Mouse (Mus musculus): Measurements from ENCODE around the gene Eif2b1. TPM values are rescaled to one million over a fixed set of nuclear protein-coding genes. Genes with fewer than 3 reads are reported as not detected.
"Not testable (repeated sequence)": the region's sequence is repeated elsewhere in the genome, so short reads cannot be mapped to it uniquely, and the experiment has no call there.

The Eif2b1 gene
- polyA plus RNA-seq, 1 experiment: 28.3 TPM

DNA sequence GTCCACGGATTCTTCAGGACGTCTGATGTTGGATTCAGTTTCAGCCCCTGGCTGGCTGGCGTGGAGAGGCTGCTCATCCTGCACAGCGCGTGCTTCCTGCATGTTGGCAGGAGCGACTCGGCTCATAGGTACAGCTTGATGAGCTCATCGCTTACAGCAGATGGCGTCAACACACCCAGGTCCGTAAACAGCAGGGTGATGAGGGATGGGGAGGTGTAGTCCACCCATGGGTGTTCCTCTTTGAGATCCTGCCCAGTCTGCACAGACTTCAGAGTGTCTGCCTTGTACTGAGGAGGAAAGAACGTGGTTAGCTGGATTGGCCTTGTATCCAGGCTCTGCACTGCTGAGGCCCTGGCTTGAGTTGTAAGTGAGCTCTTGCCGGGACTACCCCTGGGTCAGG is 7.9 kb downstream of the Eif2b1 start:
- H3K4me1 ChIP-seq (ENCODE audit: control insufficient read depth, insufficient read depth, insufficient read length, low read length): no peaks in the 10 kb centered on the region
- no peak overlapping the region for H3K4me3 ChIP-seq (ENCODE audit: insufficient read depth, low read depth, low read length)
- no peak overlapping the region for H3K27ac ChIP-seq (replicated peaks; ENCODE audit: low read depth, low read length)

DNA sequence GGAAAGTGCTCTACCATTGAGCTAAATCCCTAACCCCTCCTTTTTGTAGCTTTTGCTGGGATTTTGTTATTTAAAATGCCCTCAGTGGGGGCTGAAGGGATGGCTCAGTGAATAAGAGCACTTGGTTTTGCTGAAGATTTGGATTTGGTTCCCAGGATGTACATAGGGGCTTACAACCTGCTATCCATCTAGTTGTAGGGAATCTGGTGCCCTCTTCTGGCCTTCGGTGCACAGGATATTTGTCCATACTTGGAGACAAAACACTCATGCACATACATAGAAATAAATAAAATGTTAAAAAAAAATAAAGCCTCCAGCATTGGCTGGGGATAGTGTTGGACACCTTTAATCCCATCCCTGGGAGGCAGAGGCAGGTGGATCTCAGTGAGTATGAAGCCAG is 23.8 kb downstream of the Eif2b1 start:
- Histone ChIP-seq H3K4me3 (ENCODE audit: insufficient read depth, low read depth, low read length) (no peak overlapping the region), H3K4me1 (ENCODE audit: control insufficient read depth, insufficient read depth, insufficient read length, low read length) (no peaks in the 10 kb centered on the region; the same call in 1 of the 2 replicates), H3K27ac (replicated peaks; ENCODE audit: low read depth, low read length) (no peak overlapping the region)

DNA sequence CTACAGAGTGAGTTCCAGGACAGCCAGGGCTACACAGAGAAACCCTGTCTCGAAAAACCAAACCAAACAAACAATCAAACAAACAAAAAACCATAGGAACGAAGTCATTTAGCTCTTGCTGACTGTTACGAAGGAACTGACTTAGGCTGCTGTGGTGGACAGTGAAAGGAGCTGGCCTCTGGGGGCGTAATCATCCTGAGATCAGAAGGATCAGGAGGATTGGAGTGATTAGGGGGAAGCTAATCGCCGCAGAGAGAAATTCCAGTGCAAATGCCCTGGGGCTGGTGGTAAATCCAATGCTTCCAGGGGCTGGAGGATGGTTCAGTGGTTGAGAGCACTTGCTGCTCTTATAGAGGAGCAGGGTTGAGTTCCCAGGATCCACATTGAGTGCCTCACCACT is 25.3 kb downstream of the Eif2b1 start:
- Histone ChIP-seq H3K4me1 (ENCODE audit: control insufficient read depth, insufficient read depth, insufficient read length, low read length) (no peaks in the 10 kb centered on the region; the same call in 1 of the 2 replicates), H3K27ac (replicated peaks; ENCODE audit: low read depth, low read length) (no peak overlapping the region), H3K4me3 (ENCODE audit: insufficient read depth, low read depth, low read length) (peak overlapping the region; percentile 98)

DNA sequence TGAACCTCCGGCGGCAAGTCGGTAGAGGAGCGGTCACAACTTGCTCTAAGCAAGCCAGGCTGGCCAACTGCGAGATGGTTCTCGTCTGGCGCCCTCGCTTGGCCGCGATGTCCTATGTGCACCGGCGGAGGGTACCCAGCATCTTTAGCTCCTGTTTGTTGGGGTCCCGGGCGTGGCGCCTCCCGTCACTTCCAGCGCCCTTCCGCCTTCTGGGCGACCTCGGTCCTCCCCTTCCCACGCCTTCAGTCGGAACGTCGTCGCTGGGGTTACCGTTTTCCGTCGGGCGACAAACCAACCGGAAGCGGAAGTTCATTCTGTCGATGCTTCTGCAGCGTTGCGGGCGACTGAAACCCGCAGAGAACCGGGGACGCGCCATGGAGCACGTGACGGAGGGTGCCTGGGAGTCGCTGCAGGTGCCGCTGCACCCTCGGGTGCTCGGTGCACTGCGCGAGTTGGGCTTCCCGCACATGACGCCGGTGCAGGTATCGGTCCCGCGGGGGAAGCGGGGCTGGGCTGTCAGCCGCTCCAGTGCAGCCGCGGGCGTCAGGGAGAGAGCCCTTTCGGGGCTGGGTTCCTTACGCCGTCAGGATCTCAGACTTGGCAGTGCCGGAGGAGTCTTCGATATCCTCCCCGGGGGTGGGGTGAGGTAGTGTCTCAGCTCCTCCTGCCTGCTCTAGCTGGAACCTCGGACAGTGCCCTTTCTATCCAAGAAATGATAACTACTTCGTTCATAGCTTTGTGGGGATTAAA is 26.2 kb downstream of the Eif2b1 start, which contains the start of gene Ddx55:
Ddx55 (plus strand) TSS at position 307 of the 750 bp plus-strand sequence.
- Histone ChIP-seq H3K4me1 (ENCODE audit: control insufficient read depth, insufficient read depth, insufficient read length, low read length) (no peaks in the 10 kb centered on the region; the same call in 1 of the 2 replicates), H3K4me3 (ENCODE audit: insufficient read depth, low read depth, low read length) (peak within 1 kb of the TSS; percentile 98), H3K27ac (replicated peaks; ENCODE audit: low read depth, low read length) (peak within 1 kb of the TSS; percentile 61)

DNA sequence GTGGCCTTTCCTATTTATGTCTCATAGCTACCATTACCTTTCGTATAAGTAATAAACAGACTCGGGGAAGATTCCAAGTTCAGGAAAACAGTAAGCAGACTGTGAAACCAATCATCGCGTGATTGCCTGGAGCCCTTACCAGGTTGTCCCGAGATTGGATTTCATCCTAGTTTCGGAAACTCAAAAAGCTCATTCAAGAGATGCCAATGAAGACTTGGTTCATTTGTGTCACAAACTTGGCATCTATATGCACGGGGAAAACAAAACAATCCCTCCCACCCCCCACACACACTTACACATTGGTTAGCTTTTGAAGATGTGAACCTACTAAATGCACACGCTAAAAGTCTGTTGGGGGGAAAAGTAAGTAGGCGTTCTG is 26.8 kb downstream of the Eif2b1 start:
- H3K27ac ChIP-seq (replicated peaks; ENCODE audit: low read depth, low read length): peak overlapping the region; percentile 61
- H3K4me3 ChIP-seq (ENCODE audit: insufficient read depth, low read depth, low read length): peak overlapping the region; percentile 98
- no peaks in the 10 kb centered on the region; the same call in 1 of the 2 replicates for H3K4me1 ChIP-seq (ENCODE audit: control insufficient read depth, insufficient read depth, insufficient read length, low read length)

DNA sequence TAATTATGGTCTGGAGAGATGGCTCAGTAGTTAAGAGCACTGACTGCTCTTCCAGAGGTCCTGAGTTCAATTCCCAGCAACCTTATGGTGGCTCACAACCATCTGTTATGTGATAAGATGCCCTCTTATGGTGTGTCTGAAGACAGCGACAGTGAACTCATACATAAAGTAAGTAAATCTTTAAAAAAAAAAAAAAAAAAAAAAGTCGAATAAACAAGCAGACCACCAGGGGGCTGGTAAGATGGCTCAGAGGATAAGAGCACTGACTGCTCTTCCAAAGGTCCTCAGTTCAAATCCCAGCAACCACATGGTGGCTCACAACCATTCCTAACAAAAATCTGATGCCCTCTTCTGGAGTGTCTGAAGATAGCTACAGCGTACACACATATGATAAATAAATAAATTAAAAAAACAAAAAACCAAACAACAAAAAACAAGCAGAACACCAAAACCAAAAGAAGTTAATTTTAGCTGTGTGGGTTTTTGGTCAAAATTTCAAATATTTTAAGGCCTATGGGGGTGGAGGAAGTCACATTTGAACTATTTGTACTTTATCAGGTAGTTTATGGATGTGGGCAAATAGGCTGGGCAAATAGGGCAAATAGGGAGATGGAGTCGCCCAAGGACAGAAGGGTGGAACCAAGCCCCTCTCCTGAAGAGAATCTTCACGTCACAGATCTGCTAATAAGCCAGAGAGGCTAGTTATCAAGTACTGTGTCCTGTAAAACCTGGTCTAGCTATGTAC is 27.4 kb downstream of the Eif2b1 start:
- Histone ChIP-seq H3K27ac (replicated peaks; ENCODE audit: low read depth, low read length) (peak overlapping the region; percentile 61), H3K4me3 (ENCODE audit: insufficient read depth, low read depth, low read length) (peak overlapping the region; percentile 98)
- H3K4me1 ChIP-seq (ENCODE audit: control insufficient read depth, insufficient read depth, insufficient read length, low read length): not testable (repeated sequence)

DNA sequence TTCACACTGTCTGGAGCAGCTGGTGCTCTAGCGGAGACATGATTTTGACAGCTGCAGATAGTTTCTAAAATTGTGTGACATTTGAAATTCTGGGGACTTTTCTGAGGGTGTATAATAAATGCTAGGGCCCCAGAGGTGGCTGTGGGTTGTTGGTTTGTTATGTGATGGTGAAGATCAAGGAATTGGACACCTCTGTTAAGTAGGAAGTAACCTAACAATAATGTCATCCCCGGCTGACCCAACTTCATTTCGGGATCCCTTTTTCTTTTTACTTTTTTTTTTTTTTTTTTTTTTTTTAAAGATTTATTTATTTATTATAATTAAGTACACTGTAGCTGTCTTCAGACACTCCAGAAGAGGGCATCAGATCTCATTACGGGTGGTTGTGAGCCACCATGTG is 28.2 kb downstream of the Eif2b1 start:
- not testable (repeated sequence) for H3K4me3 ChIP-seq (ENCODE audit: insufficient read depth, low read depth, low read length); H3K4me1 ChIP-seq (ENCODE audit: control insufficient read depth, insufficient read depth, insufficient read length, low read length); H3K27ac ChIP-seq (replicated peaks; ENCODE audit: low read depth, low read length)

DNA sequence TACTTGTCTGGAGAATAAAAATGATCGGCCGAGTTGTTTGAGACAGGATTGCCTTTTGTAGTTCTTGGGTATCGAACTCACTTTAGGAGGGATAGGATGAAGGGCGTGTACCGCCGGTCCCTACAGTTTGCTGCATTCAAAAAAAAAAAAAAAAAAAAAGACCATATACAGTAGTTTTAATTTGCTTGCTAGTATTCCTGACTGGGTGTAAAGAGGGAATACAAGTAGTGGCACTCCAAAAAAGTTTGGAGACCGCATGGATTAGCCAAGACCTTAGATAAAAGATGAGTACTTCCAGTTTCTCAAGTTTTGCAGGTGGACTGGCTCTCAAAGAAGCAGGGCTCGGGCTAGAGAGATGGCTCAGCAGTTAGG is 37.3 kb downstream of the Eif2b1 start:
- Histone ChIP-seq H3K27ac (replicated peaks; ENCODE audit: low read depth, low read length) (peak overlapping the region; percentile 41; the same call in 1 of the 2 replicates), H3K4me1 (ENCODE audit: control insufficient read depth, insufficient read depth, insufficient read length, low read length) (peaks cover 5% of the 10 kb centered on the region; the same call in 1 of the 2 replicates), H3K4me3 (ENCODE audit: insufficient read depth, low read depth, low read length) (peak overlapping the region; percentile 82)

DNA sequence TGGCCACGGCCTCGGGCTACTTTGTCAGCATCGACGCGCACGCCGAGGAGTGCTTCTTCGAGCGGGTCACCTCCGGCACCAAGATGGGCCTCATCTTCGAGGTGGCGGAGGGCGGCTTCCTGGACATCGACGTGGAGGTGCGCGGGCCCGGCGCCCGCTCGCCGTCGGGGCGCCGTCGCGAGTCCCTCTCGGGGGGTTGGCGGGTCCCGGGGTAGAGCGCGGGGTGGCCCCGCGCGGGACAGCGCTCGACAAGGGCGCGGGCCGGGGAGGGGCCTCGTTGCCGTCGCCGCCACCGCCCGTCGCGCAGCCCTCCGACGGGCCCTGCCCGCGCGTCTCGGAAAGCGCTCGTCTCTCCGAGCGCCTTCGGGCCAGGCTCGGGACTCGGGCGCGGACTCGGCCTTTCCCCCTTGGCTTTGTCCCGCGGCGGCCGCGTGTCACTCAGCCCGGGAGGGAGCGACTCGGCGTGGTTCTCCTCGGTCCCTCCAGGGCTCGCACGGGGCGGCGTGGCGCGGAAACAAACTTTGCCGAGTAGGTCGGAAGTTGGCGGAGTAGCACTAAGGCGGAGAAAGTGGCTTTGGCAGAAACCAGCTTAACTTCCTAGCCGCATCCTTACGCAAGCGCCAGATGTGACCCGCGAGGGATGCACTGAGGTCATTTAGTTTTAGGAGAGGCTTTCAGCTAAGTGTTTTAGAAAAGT is 37.9 kb downstream of the Eif2b1 start:
- H3K4me1 ChIP-seq (ENCODE audit: control insufficient read depth, insufficient read depth, insufficient read length, low read length): peaks cover 5% of the 10 kb centered on the region; the same call in 1 of the 2 replicates
- H3K4me3 ChIP-seq (ENCODE audit: insufficient read depth, low read depth, low read length): peak overlapping the region; percentile 82
- peak overlapping the region; percentile 85 for H3K27ac ChIP-seq (replicated peaks; ENCODE audit: low read depth, low read length)

DNA sequence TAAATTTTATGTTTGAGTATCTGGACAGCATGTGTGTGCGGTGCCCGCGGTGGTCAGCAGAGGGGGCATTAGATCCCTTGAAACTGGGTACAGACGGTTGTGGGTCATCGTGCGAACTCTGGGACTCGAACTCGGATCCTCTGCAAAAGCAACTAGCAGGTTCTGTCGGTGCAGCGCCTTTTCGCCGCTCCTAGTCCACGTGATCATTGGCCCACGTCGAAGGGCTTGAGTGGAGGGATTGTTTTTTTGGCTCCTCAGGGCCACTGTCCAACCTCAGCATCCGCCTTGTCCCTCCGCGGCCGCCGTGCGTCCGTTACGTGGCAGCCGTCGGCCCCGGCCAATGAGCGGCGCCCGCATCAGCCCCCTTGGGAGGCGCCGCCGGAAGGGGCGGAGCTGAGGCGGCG is 38.5 kb downstream of the Eif2b1 start, which contains the start of gene Tmed2:
Tmed2 (plus strand) TSS at position 313 of the 404 bp plus-strand sequence.
- peak within 1 kb of the TSS; percentile 82 for H3K4me3 ChIP-seq (ENCODE audit: insufficient read depth, low read depth, low read length)
- peaks cover 5% of the 10 kb centered on the region; the same call in 1 of the 2 replicates for H3K4me1 ChIP-seq (ENCODE audit: control insufficient read depth, insufficient read depth, insufficient read length, low read length)
- H3K27ac ChIP-seq (replicated peaks; ENCODE audit: low read depth, low read length): peak within 1 kb of the TSS; percentile 85

DNA sequence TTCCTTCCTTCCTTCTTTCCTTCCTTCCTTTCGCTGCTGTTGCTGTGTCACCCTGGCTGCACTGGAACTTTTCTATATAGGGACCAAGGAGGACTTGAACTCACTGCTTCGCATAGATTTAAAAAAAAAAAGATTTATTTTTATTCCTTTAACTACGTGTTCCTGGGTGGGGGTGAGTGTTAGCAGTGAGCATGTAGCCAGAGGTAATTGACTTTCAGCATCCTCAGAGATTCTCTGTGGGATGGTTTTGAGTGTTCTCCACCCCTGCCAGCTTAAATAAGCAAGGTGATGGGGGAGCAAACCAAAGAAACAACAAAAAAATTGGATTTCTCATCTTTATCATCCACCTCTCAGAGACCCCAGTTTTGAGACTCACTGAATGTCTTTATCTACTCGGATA is 39.0 kb downstream of the Eif2b1 start:
- Histone ChIP-seq H3K4me3 (ENCODE audit: insufficient read depth, low read depth, low read length) (no peak overlapping the region; the same call in 1 of the 2 replicates), H3K4me1 (ENCODE audit: control insufficient read depth, insufficient read depth, insufficient read length, low read length) (peaks cover 5% of the 10 kb centered on the region; the same call in 1 of the 2 replicates), H3K27ac (replicated peaks; ENCODE audit: low read depth, low read length) (no peak overlapping the region)

DNA sequence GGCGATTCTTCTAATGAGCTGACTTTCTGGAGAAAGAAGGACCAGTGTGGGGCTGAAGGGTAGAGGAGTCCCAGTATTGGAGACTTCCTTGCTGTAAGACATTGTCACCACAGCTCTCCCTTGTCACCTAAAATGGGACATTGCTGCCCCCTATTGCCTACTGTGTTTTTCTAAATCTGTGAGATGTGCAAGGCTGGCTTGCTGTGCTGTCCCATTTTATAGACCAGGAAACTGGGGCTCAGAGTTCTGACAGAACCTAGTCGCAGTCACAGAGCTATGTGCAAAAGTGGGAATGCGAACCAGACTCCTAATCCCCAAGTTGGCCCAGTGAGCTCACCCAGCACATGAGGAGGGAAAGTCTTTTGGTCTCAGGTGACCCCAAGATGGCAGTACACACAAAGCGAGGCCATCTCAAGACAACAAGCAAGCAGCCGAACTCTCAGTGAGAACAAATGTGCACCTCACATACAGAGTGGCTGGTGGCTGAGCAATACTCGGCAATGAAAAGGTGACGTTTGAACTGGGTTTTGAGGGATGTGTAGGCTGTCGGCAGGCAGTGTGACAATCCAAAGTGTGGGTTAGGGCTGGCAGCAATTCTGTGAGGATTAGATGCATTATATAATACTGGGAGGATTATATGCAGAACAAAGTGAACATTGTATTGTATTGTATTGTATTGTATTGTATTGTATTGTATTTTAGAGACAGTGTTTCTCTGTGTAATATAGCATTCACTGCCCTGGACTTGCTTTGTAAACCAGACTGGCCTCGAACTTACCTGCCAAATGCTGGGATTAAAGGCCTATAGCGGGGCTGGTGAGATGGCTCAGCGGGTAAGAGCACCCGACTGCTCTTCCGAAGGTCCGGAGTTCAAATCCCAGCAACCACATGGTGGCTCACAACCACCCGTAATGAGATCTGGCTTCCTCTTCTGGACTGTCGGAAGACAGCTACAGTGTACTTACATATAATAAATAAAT is 39.8 kb downstream of the Eif2b1 start:
- Histone ChIP-seq H3K4me1 (ENCODE audit: control insufficient read depth, insufficient read depth, insufficient read length, low read length) (peaks cover 5% of the 10 kb centered on the region; the same call in 1 of the 2 replicates), H3K27ac (replicated peaks; ENCODE audit: low read depth, low read length) (no peak overlapping the region), H3K4me3 (ENCODE audit: insufficient read depth, low read depth, low read length) (no peak overlapping the region)

DNA sequence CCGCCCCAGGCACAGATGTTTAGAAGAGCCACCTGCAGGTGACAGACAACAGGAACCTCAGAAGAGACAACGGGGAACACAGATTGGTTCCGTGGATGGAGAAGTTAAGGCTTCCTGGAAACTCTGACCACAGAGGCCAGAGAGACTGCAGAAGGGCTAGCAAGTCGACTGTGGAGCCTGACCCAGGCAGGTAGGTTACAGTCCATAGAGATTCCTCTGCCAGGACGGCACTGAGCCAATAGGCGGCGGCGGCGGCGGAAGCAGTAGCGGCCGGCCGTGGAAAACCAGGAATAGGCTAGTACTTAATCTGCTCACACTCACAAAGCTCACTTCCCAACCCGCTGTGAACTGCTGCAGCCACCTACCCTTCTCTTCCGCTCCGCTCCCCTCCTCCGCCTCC is 42.2 kb downstream of the Eif2b1 start:
- peak overlapping the region; percentile 29 for H3K4me3 ChIP-seq (ENCODE audit: insufficient read depth, low read depth, low read length)
- peaks cover 1% of the 10 kb centered on the region; the same call in 1 of the 2 replicates for H3K4me1 ChIP-seq (ENCODE audit: control insufficient read depth, insufficient read depth, insufficient read length, low read length)
- peak overlapping the region; percentile 18 for H3K27ac ChIP-seq (replicated peaks; ENCODE audit: low read depth, low read length)

DNA sequence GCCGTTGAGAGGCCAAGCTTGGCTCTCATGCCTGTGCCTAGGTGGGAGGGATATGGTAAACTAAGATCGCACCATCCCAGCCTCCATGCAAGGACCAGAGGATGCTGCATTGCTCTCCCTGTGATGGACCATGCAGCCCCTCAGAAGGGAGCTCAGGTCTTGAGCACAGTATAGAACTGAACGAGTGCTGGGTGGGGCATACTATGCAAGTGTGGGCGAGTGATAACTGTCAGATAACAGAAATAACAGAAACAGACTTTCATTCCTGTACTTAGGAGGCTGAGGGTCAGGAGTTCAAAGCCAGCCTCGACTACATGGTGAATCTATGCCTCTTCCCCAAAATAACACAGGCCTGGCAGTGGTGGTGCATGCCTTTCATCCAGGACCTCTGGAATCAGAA is 43.9 kb downstream of the Eif2b1 start:
- Histone ChIP-seq H3K27ac (replicated peaks; ENCODE audit: low read depth, low read length) (no peak overlapping the region), H3K4me1 (ENCODE audit: control insufficient read depth, insufficient read depth, insufficient read length, low read length) (no peaks in the 10 kb centered on the region), H3K4me3 (ENCODE audit: insufficient read depth, low read depth, low read length) (no peak overlapping the region)

Measured in brown adipose tissue, adult 24 weeks (tissue).